In genomic region chr7:4741151-4741550, GRCm38 (mm10) we compare ENCODE assay signal across 8 mouse cellular contexts. TPM values are rescaled to one million over a fixed set of nuclear protein-coding genes. Genes with fewer than 3 reads are reported as not detected.
DNase-seq lines count a peak whose midpoint lies in the region; ATAC-seq and TF ChIP-seq lines count a peak whose summit lies in the region.

No protein-coding gene starts in this region.

- intact Hi-C loops in left cerebral cortex, postnatal 36 days (cut with DNase I), result no loop called here
- intact Hi-C loops in left cerebral cortex, postnatal 14 days (cut with DNase I), result loop anchor here (5.0 kb wide), 1 partner anchor 51 kb away; the partner anchor contains the start of gene Rpl28

- no peak for TF ChIP-seq EP300 in stomach, postnatal 0 days (optimal IDR thresholded peaks at IDR 0.05)

- H3K9me3 ChIP-seq in forebrain, embryonic 14.5 days (replicated peaks; ENCODE audit: control insufficient read depth, low read length), result no peaks in the 10 kb centered on the region
- H3K9me3 ChIP-seq in hindbrain, embryonic 11.5 days (ENCODE audit: control insufficient read depth, low read length), result no peaks in the 10 kb centered on the region
- H3K9me3 ChIP-seq in limb, embryonic 13.5 days, result no peaks in the 10 kb centered on the region
- no peaks in the 10 kb centered on the region for H3K9me3 ChIP-seq in midbrain, embryonic 12.5 days
- no peaks in the 10 kb centered on the region for H3K9me3 ChIP-seq in stomach, postnatal 0 days (ENCODE audit: control insufficient read depth, low read length)

- no peaks in the 10 kb centered on the region for H3K27me3 ChIP-seq in forebrain, embryonic 14.5 days (replicated peaks; ENCODE audit: control insufficient read depth, insufficient read depth, low read length)
- H3K27me3 ChIP-seq in hindbrain, embryonic 11.5 days (ENCODE audit: control insufficient read depth, insufficient read depth, low read length), result no peaks in the 10 kb centered on the region
- no peaks in the 10 kb centered on the region for H3K27me3 ChIP-seq in limb, embryonic 13.5 days
- peaks cover 3% of the 10 kb centered on the region; the same call in 1 of the 2 replicates for H3K27me3 ChIP-seq in midbrain, embryonic 12.5 days
- H3K27me3 ChIP-seq in stomach, postnatal 0 days (ENCODE audit: control insufficient read depth, insufficient read depth, low read length), result no peaks in the 10 kb centered on the region

- H3K36me3 ChIP-seq in forebrain, embryonic 14.5 days (ENCODE audit: control insufficient read depth, insufficient read depth, low read length), result peaks cover 17% of the 10 kb centered on the region
- peaks cover 2% of the 10 kb centered on the region; the same call in 1 of the 2 replicates for H3K36me3 ChIP-seq in hindbrain, embryonic 11.5 days (ENCODE audit: control insufficient read depth, insufficient read depth, low read length)
- H3K36me3 ChIP-seq in limb, embryonic 13.5 days, result peaks cover 33% of the 10 kb centered on the region
- H3K36me3 ChIP-seq in midbrain, embryonic 12.5 days, result peaks cover 27% of the 10 kb centered on the region
- H3K36me3 ChIP-seq in stomach, postnatal 0 days (ENCODE audit: control insufficient read depth, insufficient read depth, low read length), result 0 out of 2 replicates have a peak, but pooled peaks cover 5% of the 10 kb centered on the region

- peaks cover 21% of the 10 kb centered on the region for H3K4me1 ChIP-seq in forebrain, embryonic 14.5 days (ENCODE audit: control insufficient read depth, insufficient read depth, low read length)
- H3K4me1 ChIP-seq in hindbrain, embryonic 11.5 days (replicated peaks; ENCODE audit: control insufficient read depth, insufficient read depth, low read length), result peaks cover 12% of the 10 kb centered on the region
- peaks cover 32% of the 10 kb centered on the region for H3K4me1 ChIP-seq in limb, embryonic 13.5 days
- H3K4me1 ChIP-seq in midbrain, embryonic 12.5 days, result peaks cover 39% of the 10 kb centered on the region
- 0 out of 2 replicates have a peak, but pooled peaks cover 2% of the 10 kb centered on the region for H3K4me1 ChIP-seq in stomach, postnatal 0 days (replicated peaks; ENCODE audit: control insufficient read depth, insufficient read depth)

- DNase-seq in left cerebral cortex, postnatal 36 days (ENCODE audit: low spot score in 2 of 2), result peak; percentile 27 to 28
- no peak for DNase-seq in left cerebral cortex, postnatal 14 days (ENCODE audit: low spot score in 2 of 2)
- peak; percentile 82 for DNase-seq in c-Kit-positive CD71-positive TER-119-positive erythroid progenitor cells, embryonic 14.5 days (ENCODE audit: low spot score)
- peak; percentile 42 for DNase-seq in forebrain, embryonic 14.5 days (ENCODE audit: low spot score)
- peak; percentile 43 for DNase-seq in hindbrain, embryonic 11.5 days (ENCODE audit: low spot score)
- DNase-seq in stomach, postnatal 0 days (ENCODE audit: low spot score), result peak; percentile 63

- H3K27ac ChIP-seq in forebrain, embryonic 14.5 days (ENCODE audit: low read depth, low read length), result peak overlapping the region; percentile 91
- H3K27ac ChIP-seq in hindbrain, embryonic 11.5 days (ENCODE audit: low read depth, low read length), result peak overlapping the region; percentile 92
- H3K27ac ChIP-seq in limb, embryonic 13.5 days, result peak overlapping the region; percentile 89
- peak overlapping the region; percentile 93 for H3K27ac ChIP-seq in midbrain, embryonic 12.5 days (replicated peaks)
- peak overlapping the region; percentile 94 for H3K27ac ChIP-seq in stomach, postnatal 0 days (replicated peaks)

- ATAC-seq in forebrain, embryonic 14.5 days, result no peak
- no peak for ATAC-seq in hindbrain, embryonic 11.5 days (ENCODE audit: low FRiP score)
- ATAC-seq in limb, embryonic 13.5 days (ENCODE audit: low FRiP score, low read depth), result no peak
- no peak for ATAC-seq in midbrain, embryonic 12.5 days (ENCODE audit: low FRiP score, low read depth)
- no peak for ATAC-seq in stomach, postnatal 0 days (ENCODE audit: low FRiP score, low TSS enrichment)

- TF ChIP-seq CTCF in stomach, postnatal 0 days (IDR thresholded peaks at IDR 0.05; ENCODE audit: low read depth), result no peak

- H3K9ac ChIP-seq in forebrain, embryonic 14.5 days (ENCODE audit: low read length), result peak overlapping the region; percentile 90
- peak overlapping the region; percentile 95 for H3K9ac ChIP-seq in hindbrain, embryonic 11.5 days (ENCODE audit: low read depth, low read length)
- peak overlapping the region; percentile 86 for H3K9ac ChIP-seq in limb, embryonic 13.5 days
- H3K9ac ChIP-seq in midbrain, embryonic 12.5 days (replicated peaks), result peak overlapping the region; percentile 89
- H3K9ac ChIP-seq in stomach, postnatal 0 days (ENCODE audit: low read length), result peak overlapping the region; percentile 77

- WGBS in forebrain, embryonic 14.5 days, result 3% methylated on average over 4 of the region's 4 CpGs
- WGBS in hindbrain, embryonic 11.5 days, result 5% methylated on average over 4 of the region's 4 CpGs
- WGBS in limb, embryonic 13.5 days, result 12% methylated on average over 4 of the region's 4 CpGs
- WGBS in midbrain, embryonic 12.5 days, result 2% methylated on average over 4 of the region's 4 CpGs
- 2% methylated on average over 4 of the region's 4 CpGs for WGBS in stomach, postnatal 0 days

- peak overlapping the region; percentile 67 for H3K4me3 ChIP-seq in forebrain, embryonic 14.5 days (ENCODE audit: low read depth, low read length)
- peak overlapping the region; percentile 71 for H3K4me3 ChIP-seq in hindbrain, embryonic 11.5 days (ENCODE audit: low read depth, low read length)
- peak overlapping the region; percentile 78 for H3K4me3 ChIP-seq in limb, embryonic 13.5 days
- peak overlapping the region; percentile 77 for H3K4me3 ChIP-seq in midbrain, embryonic 12.5 days
- H3K4me3 ChIP-seq in stomach, postnatal 0 days (ENCODE audit: low read depth, low read length), result peak overlapping the region; percentile 87

- H3K4me2 ChIP-seq in forebrain, embryonic 14.5 days (ENCODE audit: low read length), result peak overlapping the region; percentile 68
- peak overlapping the region; percentile 89 for H3K4me2 ChIP-seq in hindbrain, embryonic 11.5 days (replicated peaks; ENCODE audit: low read depth, low read length)
- H3K4me2 ChIP-seq in limb, embryonic 13.5 days (replicated peaks), result peak overlapping the region; percentile 90
- peak overlapping the region; percentile 93 for H3K4me2 ChIP-seq in midbrain, embryonic 12.5 days (replicated peaks)
- H3K4me2 ChIP-seq in stomach, postnatal 0 days (replicated peaks; ENCODE audit: low read depth), result peak overlapping the region; percentile 76

RNA-seq across cellular contexts. Expression of gene Kmt5c, which starts 1.2 kb away (rescaled TPM):
- 10 to 100 TPM; 18.9 to 35.8 TPM for total RNA-seq in left cerebral cortex, postnatal 36 days (2021)
- total RNA-seq in left cerebral cortex, postnatal 14 days (2021), result 10 to 100 TPM; 37.1 to 43.3 TPM
- polyA plus RNA-seq in forebrain, embryonic 14.5 days (2014; fragmentation: Nextera tagmentation; extraction: Ambion mirVana), result 54.6 and 57.1 TPM in 2 replicates
- polyA plus RNA-seq in hindbrain, embryonic 11.5 days (2014; fragmentation: Nextera tagmentation; extraction: Ambion mirVana), result 64.3 and 69.2 TPM in 2 replicates
- 61.6 and 65.3 TPM in 2 replicates for polyA plus RNA-seq in limb, embryonic 13.5 days (2015; fragmentation: Nextera tagmentation; extraction: Ambion mirVana)
- polyA plus RNA-seq in midbrain, embryonic 12.5 days (2016; fragmentation: Nextera tagmentation; extraction: Ambion mirVana), result 89.3 and 91.6 TPM in 2 replicates
- 31.8 and 32.5 TPM in 2 replicates for polyA plus RNA-seq in stomach, postnatal 0 days (2015; fragmentation: Nextera tagmentation; extraction: Ambion mirVana)

RNA-seq across cellular contexts. Expression of gene Cox6b2, which starts 11.7 kb away (rescaled TPM):
- 1 to 10 TPM; 4.8 to 5.5 TPM for total RNA-seq in left cerebral cortex, postnatal 36 days (2021)
- total RNA-seq in left cerebral cortex, postnatal 14 days (2021), result 1 to 10 TPM; 5.1 to 5.7 TPM
- polyA plus RNA-seq in forebrain, embryonic 14.5 days (2014; fragmentation: Nextera tagmentation; extraction: Ambion mirVana), result 11.7 and 13.1 TPM in 2 replicates
- 28.0 and 28.5 TPM in 2 replicates for polyA plus RNA-seq in hindbrain, embryonic 11.5 days (2014; fragmentation: Nextera tagmentation; extraction: Ambion mirVana)
- 67.5 and 68.6 TPM in 2 replicates for polyA plus RNA-seq in limb, embryonic 13.5 days (2015; fragmentation: Nextera tagmentation; extraction: Ambion mirVana)
- 33.7 and 45.8 TPM in 2 replicates for polyA plus RNA-seq in midbrain, embryonic 12.5 days (2016; fragmentation: Nextera tagmentation; extraction: Ambion mirVana)
- polyA plus RNA-seq in stomach, postnatal 0 days (2015; fragmentation: Nextera tagmentation; extraction: Ambion mirVana), result 43.1 and 46.5 TPM in 2 replicates

RNA-seq across cellular contexts. Expression of gene Tmem150b, which starts 16.1 kb away (rescaled TPM):
- not detected for total RNA-seq in left cerebral cortex, postnatal 36 days (2021)
- total RNA-seq in left cerebral cortex, postnatal 14 days (2021), result under 1 TPM in 1 of 2 experiments, not detected in 1; 0.21 TPM
- 0.12 TPM in 1 of 2 replicates, not detected in the other for polyA plus RNA-seq in forebrain, embryonic 14.5 days (2014; fragmentation: Nextera tagmentation; extraction: Ambion mirVana)
- polyA plus RNA-seq in hindbrain, embryonic 11.5 days (2014; fragmentation: Nextera tagmentation; extraction: Ambion mirVana), result 0.22 and 0.26 TPM in 2 replicates
- polyA plus RNA-seq in limb, embryonic 13.5 days (2015; fragmentation: Nextera tagmentation; extraction: Ambion mirVana), result 0.13 TPM in 2 replicates
- polyA plus RNA-seq in midbrain, embryonic 12.5 days (2016; fragmentation: Nextera tagmentation; extraction: Ambion mirVana), result 0.18 and 0.20 TPM in 2 replicates
- polyA plus RNA-seq in stomach, postnatal 0 days (2015; fragmentation: Nextera tagmentation; extraction: Ambion mirVana), result 2.2 and 2.4 TPM in 2 replicates

RNA-seq across cellular contexts. Expression of gene Fam71e2, which starts 30.0 kb away (rescaled TPM):
- total RNA-seq in left cerebral cortex, postnatal 36 days (2021), result not detected
- total RNA-seq in left cerebral cortex, postnatal 14 days (2021), result not detected
- not detected in 2 replicates for polyA plus RNA-seq in forebrain, embryonic 14.5 days (2014; fragmentation: Nextera tagmentation; extraction: Ambion mirVana)
- not detected in 2 replicates for polyA plus RNA-seq in hindbrain, embryonic 11.5 days (2014; fragmentation: Nextera tagmentation; extraction: Ambion mirVana)
- not detected in 2 replicates for polyA plus RNA-seq in limb, embryonic 13.5 days (2015; fragmentation: Nextera tagmentation; extraction: Ambion mirVana)
- not detected in 2 replicates for polyA plus RNA-seq in midbrain, embryonic 12.5 days (2016; fragmentation: Nextera tagmentation; extraction: Ambion mirVana)
- polyA plus RNA-seq in stomach, postnatal 0 days (2015; fragmentation: Nextera tagmentation; extraction: Ambion mirVana), result not detected in 2 replicates

RNA-seq across cellular contexts. Expression of gene Il11, which starts 41.5 kb away (rescaled TPM):
- total RNA-seq in left cerebral cortex, postnatal 36 days (2021), result under 1 TPM; 0.43 to 0.59 TPM
- total RNA-seq in left cerebral cortex, postnatal 14 days (2021), result under 1 TPM; 0.18 to 0.55 TPM
- polyA plus RNA-seq in forebrain, embryonic 14.5 days (2014; fragmentation: Nextera tagmentation; extraction: Ambion mirVana), result 0.21 and 0.32 TPM in 2 replicates
- polyA plus RNA-seq in hindbrain, embryonic 11.5 days (2014; fragmentation: Nextera tagmentation; extraction: Ambion mirVana), result 0.08 and 0.14 TPM in 2 replicates
- polyA plus RNA-seq in limb, embryonic 13.5 days (2015; fragmentation: Nextera tagmentation; extraction: Ambion mirVana), result 0.26 and 0.39 TPM in 2 replicates
- polyA plus RNA-seq in midbrain, embryonic 12.5 days (2016; fragmentation: Nextera tagmentation; extraction: Ambion mirVana), result 0.36 and 0.38 TPM in 2 replicates
- 0.42 and 0.65 TPM in 2 replicates for polyA plus RNA-seq in stomach, postnatal 0 days (2015; fragmentation: Nextera tagmentation; extraction: Ambion mirVana)

Comparison
In these comparisons a context has a peak if more than half of its experiments do, and no peak if none do; other contexts are left out.
1. DNase-seq: peak in left cerebral cortex, postnatal 36 days (2 of 2), c-Kit-positive CD71-positive TER-119-positive erythroid progenitor cells, embryonic 14.5 days (single experiment), forebrain, embryonic 14.5 days (single experiment), hindbrain, embryonic 11.5 days (single experiment) and stomach, postnatal 0 days (single experiment); none in left cerebral cortex, postnatal 14 days (0 of 2).
2. Peak in every context shown above with its lines, with median percentiles within 50 percentile points of each other: H3K27ac ChIP-seq, H3K4me2 ChIP-seq, H3K4me3 ChIP-seq and H3K9ac ChIP-seq.